Mouse (Mus musculus): ENCODE measurements at regions not wholly inside any gene's neighbourhood (a gene's known extent, or its start where the extent isn't known, plus 50 kb on each side); places are given as distances from the start of the nearest gene placed in this dataset.

- Histone ChIP-seq H3K9me3 (ENCODE audit: control insufficient read depth, low read length) (no peaks in the 10 kb centered on the region), H3K9ac (ENCODE audit: low read length) (no peak overlapping the region), H3K27me3 (ENCODE audit: control insufficient read depth, insufficient read depth, low read length) (no peaks in the 10 kb centered on the region), H3K36me3 (ENCODE audit: control insufficient read depth, insufficient read depth, low read length) (no peaks in the 10 kb centered on the region), H3K4me1 (ENCODE audit: control insufficient read depth, insufficient read depth, low read length) (no peaks in the 10 kb centered on the region), H3K4me3 (ENCODE audit: low read depth, low read length) (no peak overlapping the region), H3K27ac (ENCODE audit: low read depth, low read length) (no peak overlapping the region), H3K4me2 (ENCODE audit: low read depth) (no peak overlapping the region)
- WGBS, result 97% methylated on average over 1 of the region's 1 CpGs
- no peak for DNase-seq (ENCODE audit: low spot score)
- ATAC-seq (ENCODE audit: insufficient read depth, low FRiP score, low TSS enrichment), result no peak
Measured at GRCm38 (mm10) chr14:14603439-14603838, 98.6 kb upstream of the Slc4a7 start.

- no peaks in the 10 kb centered on the region for H3K9me3 ChIP-seq (ENCODE audit: control insufficient read depth, low read length)
- no peaks in the 10 kb centered on the region for H3K4me1 ChIP-seq (ENCODE audit: control insufficient read depth, insufficient read depth, low read length)
- no peak for ATAC-seq (ENCODE audit: insufficient read depth, low FRiP score, low TSS enrichment)
- no peak overlapping the region for H3K9ac ChIP-seq (ENCODE audit: low read length)
- DNase-seq (ENCODE audit: low spot score), result no peak
- WGBS, result 94% methylated on average over 3 of the region's 3 CpGs
- H3K27ac ChIP-seq (ENCODE audit: low read depth, low read length), result no peak overlapping the region
- H3K27me3 ChIP-seq (ENCODE audit: control insufficient read depth, insufficient read depth, low read length), result no peaks in the 10 kb centered on the region
- H3K4me3 ChIP-seq (ENCODE audit: low read depth, low read length), result no peak overlapping the region
- H3K4me2 ChIP-seq (ENCODE audit: low read depth), result no peak overlapping the region
- H3K36me3 ChIP-seq (ENCODE audit: control insufficient read depth, insufficient read depth, low read length), result no peaks in the 10 kb centered on the region
Measured at GRCm38 (mm10) chr14:14607074-14607473, 95.0 kb upstream of the Slc4a7 start.

- no peak overlapping the region for H3K27ac ChIP-seq (ENCODE audit: low read depth, low read length)
- no peaks in the 10 kb centered on the region for H3K4me1 ChIP-seq (ENCODE audit: control insufficient read depth, insufficient read depth, low read length)
- H3K9me3 ChIP-seq (ENCODE audit: control insufficient read depth, low read length), result no peaks in the 10 kb centered on the region
- no peak overlapping the region for H3K4me2 ChIP-seq (ENCODE audit: low read depth)
- no peaks in the 10 kb centered on the region for H3K36me3 ChIP-seq (ENCODE audit: control insufficient read depth, insufficient read depth, low read length)
- no peak overlapping the region for H3K9ac ChIP-seq (ENCODE audit: low read length)
- no peaks in the 10 kb centered on the region for H3K27me3 ChIP-seq (ENCODE audit: control insufficient read depth, insufficient read depth, low read length)
- WGBS, result 56% methylated on average over 3 of the region's 3 CpGs
- H3K4me3 ChIP-seq (ENCODE audit: low read depth, low read length), result no peak overlapping the region
- DNase-seq (ENCODE audit: low spot score) (no peak), ATAC-seq (ENCODE audit: insufficient read depth, low FRiP score, low TSS enrichment) (no peak)
Measured at GRCm38 (mm10) chr14:14612245-14612644, 89.8 kb upstream of the Slc4a7 start.

- Histone ChIP-seq H3K9me3 (ENCODE audit: control insufficient read depth, low read length) (no peaks in the 10 kb centered on the region), H3K36me3 (ENCODE audit: control insufficient read depth, insufficient read depth, low read length) (no peaks in the 10 kb centered on the region), H3K27me3 (ENCODE audit: control insufficient read depth, insufficient read depth, low read length) (no peaks in the 10 kb centered on the region), H3K4me3 (ENCODE audit: low read depth, low read length) (no peak overlapping the region), H3K27ac (ENCODE audit: low read depth, low read length) (no peak overlapping the region), H3K4me2 (ENCODE audit: low read depth) (no peak overlapping the region), H3K9ac (ENCODE audit: low read length) (no peak overlapping the region), H3K4me1 (ENCODE audit: control insufficient read depth, insufficient read depth, low read length) (no peaks in the 10 kb centered on the region)
- ATAC-seq (ENCODE audit: insufficient read depth, low FRiP score, low TSS enrichment) (no peak), DNase-seq (ENCODE audit: low spot score) (no peak)
- WGBS, result 85% methylated on average over 5 of the region's 5 CpGs
Measured at GRCm38 (mm10) chr14:14620316-14620715, 81.8 kb upstream of the Slc4a7 start.

- no peak for DNase-seq (ENCODE audit: low spot score)
- Histone ChIP-seq H3K27me3 (ENCODE audit: control insufficient read depth, insufficient read depth, low read length) (no peaks in the 10 kb centered on the region), H3K4me3 (ENCODE audit: low read depth, low read length) (no peak overlapping the region), H3K9ac (ENCODE audit: low read length) (no peak overlapping the region), H3K9me3 (ENCODE audit: control insufficient read depth, low read length) (no peaks in the 10 kb centered on the region), H3K4me1 (ENCODE audit: control insufficient read depth, insufficient read depth, low read length) (peaks cover 5% of the 10 kb centered on the region; the same call in 1 of the 2 replicates), H3K27ac (ENCODE audit: low read depth, low read length) (no peak overlapping the region), H3K4me2 (ENCODE audit: low read depth) (no peak overlapping the region), H3K36me3 (ENCODE audit: control insufficient read depth, insufficient read depth, low read length) (no peaks in the 10 kb centered on the region)
- no peak for ATAC-seq (ENCODE audit: insufficient read depth, low FRiP score, low TSS enrichment)
- 91% methylated on average over 1 of the region's 1 CpGs for WGBS
Measured at GRCm38 (mm10) chr14:14628673-14629072, 73.4 kb upstream of the Slc4a7 start.

GRCm38 (mm10) chr14:14631750-14632149, 70.3 kb upstream of the Slc4a7 start:
- no peak overlapping the region for H3K4me2 ChIP-seq (ENCODE audit: low read depth)
- WGBS, result 37% methylated on average over 6 of the region's 6 CpGs
- no peak overlapping the region for H3K9ac ChIP-seq (ENCODE audit: low read length)
- no peak overlapping the region for H3K27ac ChIP-seq (ENCODE audit: low read depth, low read length)
- no peaks in the 10 kb centered on the region for H3K27me3 ChIP-seq (ENCODE audit: control insufficient read depth, insufficient read depth, low read length)
- DNase-seq (ENCODE audit: low spot score) (no peak), ATAC-seq (ENCODE audit: insufficient read depth, low FRiP score, low TSS enrichment) (no peak)
- peaks cover 6% of the 10 kb centered on the region; the same call in 1 of the 2 replicates for H3K4me1 ChIP-seq (ENCODE audit: control insufficient read depth, insufficient read depth, low read length)
- H3K9me3 ChIP-seq (ENCODE audit: control insufficient read depth, low read length), result no peaks in the 10 kb centered on the region
- no peak overlapping the region for H3K4me3 ChIP-seq (ENCODE audit: low read depth, low read length)
- no peaks in the 10 kb centered on the region for H3K36me3 ChIP-seq (ENCODE audit: control insufficient read depth, insufficient read depth, low read length)

- Histone ChIP-seq H3K4me3 (ENCODE audit: low read depth, low read length) (no peak overlapping the region), H3K4me2 (ENCODE audit: low read depth) (peak overlapping the region; percentile 31), H3K9me3 (ENCODE audit: control insufficient read depth, low read length) (no peaks in the 10 kb centered on the region), H3K4me1 (ENCODE audit: control insufficient read depth, insufficient read depth, low read length) (peaks cover 6% of the 10 kb centered on the region; the same call in 1 of the 2 replicates), H3K36me3 (ENCODE audit: control insufficient read depth, insufficient read depth, low read length) (no peaks in the 10 kb centered on the region), H3K27me3 (ENCODE audit: control insufficient read depth, insufficient read depth, low read length) (no peaks in the 10 kb centered on the region), H3K27ac (ENCODE audit: low read depth, low read length) (no peak overlapping the region), H3K9ac (ENCODE audit: low read length) (no peak overlapping the region)
- peak; percentile 36 for DNase-seq (ENCODE audit: low spot score)
- 1% methylated on average over 15 of the region's 15 CpGs for WGBS
- peak; percentile 78 for ATAC-seq (ENCODE audit: insufficient read depth, low FRiP score, low TSS enrichment)
Measured at GRCm38 (mm10) chr14:14632471-14632870, 69.6 kb upstream of the Slc4a7 start.

- ATAC-seq (ENCODE audit: insufficient read depth, low FRiP score, low TSS enrichment) (no peak; the same call in 1 of the 2 replicates), DNase-seq (ENCODE audit: low spot score) (peak; percentile 25)
- Histone ChIP-seq H3K4me1 (ENCODE audit: control insufficient read depth, insufficient read depth, low read length) (peaks cover 6% of the 10 kb centered on the region; the same call in 1 of the 2 replicates), H3K27me3 (ENCODE audit: control insufficient read depth, insufficient read depth, low read length) (no peaks in the 10 kb centered on the region), H3K9me3 (ENCODE audit: control insufficient read depth, low read length) (no peaks in the 10 kb centered on the region), H3K27ac (ENCODE audit: low read depth, low read length) (no peak overlapping the region), H3K36me3 (ENCODE audit: control insufficient read depth, insufficient read depth, low read length) (no peaks in the 10 kb centered on the region), H3K4me3 (ENCODE audit: low read depth, low read length) (peak overlapping the region; percentile 8; the same call in 1 of the 2 replicates), H3K9ac (ENCODE audit: low read length) (no peak overlapping the region), H3K4me2 (ENCODE audit: low read depth) (peak overlapping the region; percentile 31)
- 9% methylated on average over 22 of the region's 22 CpGs for WGBS
Measured at GRCm38 (mm10) chr14:14632951-14633931, 68.8 kb upstream of the Slc4a7 start.

GRCm38 (mm10) chr14:14634021-14634420, 68.1 kb upstream of the Slc4a7 start:
- DNase-seq (ENCODE audit: low spot score) (no peak), ATAC-seq (ENCODE audit: insufficient read depth, low FRiP score, low TSS enrichment) (no peak)
- Histone ChIP-seq H3K9me3 (ENCODE audit: control insufficient read depth, low read length) (no peaks in the 10 kb centered on the region), H3K4me3 (ENCODE audit: low read depth, low read length) (no peak overlapping the region), H3K4me2 (ENCODE audit: low read depth) (no peak overlapping the region; the same call in 1 of the 2 replicates), H3K27ac (ENCODE audit: low read depth, low read length) (no peak overlapping the region), H3K27me3 (ENCODE audit: control insufficient read depth, insufficient read depth, low read length) (no peaks in the 10 kb centered on the region), H3K9ac (ENCODE audit: low read length) (no peak overlapping the region), H3K36me3 (ENCODE audit: control insufficient read depth, insufficient read depth, low read length) (no peaks in the 10 kb centered on the region), H3K4me1 (ENCODE audit: control insufficient read depth, insufficient read depth, low read length) (peaks cover 6% of the 10 kb centered on the region; the same call in 1 of the 2 replicates)
- WGBS, result 44% methylated on average over 2 of the region's 2 CpGs
